Mouse (Mus musculus) cerebellum, adult 2 months (tissue): ENCODE results near the gene Stat5b.

Source experiments
- CTCF ChIP-seq: fragments of 200-500 bp; IDR thresholded peaks from 2 replicates; pipeline ENCODE4 v1.5.1; 2011; ENCODE audit warnings: low read depth, mild to moderate bottlenecking, control low read depth, low read length, moderate library complexity, borderline replicate concordance; ENCODE audit not compliant: insufficient read depth
- POLR2A ChIP-seq: fragments of 200-500 bp; IDR thresholded peaks from 2 replicates; pipeline ENCODE4 v1.6.1; 2011; ENCODE audit warnings: low read length, control low read depth, borderline replicate concordance; ENCODE audit not compliant: insufficient read depth

DNA sequence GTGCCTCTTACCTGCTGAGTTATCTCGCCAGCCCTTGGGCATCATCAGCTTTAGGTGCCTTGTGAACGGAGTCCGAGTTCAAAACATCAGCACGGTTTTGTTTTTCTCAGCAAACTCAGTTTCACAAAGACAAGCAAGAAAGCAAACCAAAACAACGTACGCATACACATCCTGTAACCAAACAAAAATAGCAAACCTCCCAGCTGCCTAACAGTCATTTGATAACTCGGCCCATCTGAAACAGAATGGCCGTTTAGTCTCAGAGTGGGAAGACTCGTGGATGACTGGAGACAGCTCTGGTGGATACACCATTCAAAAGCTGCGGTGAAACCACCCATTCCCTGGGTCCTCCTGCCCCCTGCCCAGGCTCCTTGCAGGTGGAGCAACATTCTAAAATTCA, 19.1 kb downstream of the Stat5b start:
- no peak for TF ChIP-seq POLR2A
- no peak for TF ChIP-seq CTCF
